Mouse (Mus musculus) liver, embryonic 14.5 days (tissue): ENCODE data around the gene Vps26a. TPM values are rescaled to one million over a fixed set of nuclear protein-coding genes. Genes with fewer than 3 reads are reported as not detected.
"Not testable (repeated sequence)": the region's sequence is repeated elsewhere in the genome, so short reads cannot be mapped to it uniquely, and the experiment has no call there.

Experiments
- ATAC-seq: fragments of 200-750 bp; cut with Nextera tagmentation; 2 replicates; pipeline ENCODE4 v1.8.0; 2017; ENCODE audit warnings: moderate number of reproducible peaks, mild to moderate bottlenecking, moderate library complexity; ENCODE audit not compliant: insufficient read depth
- DNase-seq, 3 experiments: peaks; one replicate each; pipeline ENCODE4 v3.0.0-alpha.2; 2012 to 2013; ENCODE audit warnings: low read depth in 3 of 3, low spot score in 3 of 3
- H3K27ac ChIP-seq: fragments of 300-500 bp; sonication (generic); 2 replicates; pipeline ENCODE4 v1.5.1; 2014; ENCODE audit warnings: moderate library complexity, mild to moderate bottlenecking, control low read depth, inconsistent platforms
- H3K27me3 ChIP-seq: fragments of 300-500 bp; sonication (generic); 2 replicates; pipeline ENCODE4 v1.6.1; 2014; ENCODE audit warnings: mild to moderate bottlenecking, low read length, moderate library complexity; ENCODE audit not compliant: control insufficient read depth, insufficient read depth
- H3K36me3 ChIP-seq: fragments of 300-500 bp; sonication (generic); replicated peaks from 2 replicates; pipeline ENCODE4 v1.6.1; 2014; ENCODE audit warnings: low read depth; ENCODE audit not compliant: control insufficient read depth, insufficient read depth
- H3K4me1 ChIP-seq, 2 experiments: fragments of 200-500 bp in 1 of 2; fragments of 300-500 bp in 1 of 2; sonication (generic) in 1 of 2; replicated peaks; 2 replicates each; pipeline ENCODE4 v1.6.1; 2012 to 2014; ENCODE audit warnings: antibody characterized with exemption in 1 of 2, inconsistent platforms in 1 of 2, low read length in 1 of 2; ENCODE audit not compliant: control insufficient read depth in 2 of 2, insufficient read depth in 2 of 2
- H3K4me2 ChIP-seq: fragments of 300-500 bp; sonication (generic); 2 replicates; pipeline ENCODE4 v1.6.1; 2014; ENCODE audit warnings: low read depth, mild to moderate bottlenecking, control low read depth, moderate library complexity
- H3K4me3 ChIP-seq, 2 experiments: fragments of 200-500 bp in 1 of 2; fragments of 300-500 bp in 1 of 2; sonication (generic) in 1 of 2; 2 replicates each; pipeline ENCODE4 v1.5.1; 2012 to 2014; ENCODE audit warnings: low read depth in 2 of 2, low read length in 2 of 2, mild to moderate bottlenecking in 2 of 2, control low read depth in 1 of 2, inconsistent platforms in 1 of 2, moderate library complexity in 1 of 2; ENCODE audit not compliant: insufficient read depth in 1 of 2
- H3K9ac ChIP-seq: fragments of 300-500 bp; sonication (generic); replicated peaks from 2 replicates; pipeline ENCODE4 v1.6.1; 2014; ENCODE audit warnings: mild to moderate bottlenecking, control low read depth, moderate library complexity
- H3K9me3 ChIP-seq: fragments of 300-500 bp; sonication (generic); 2 replicates; pipeline ENCODE4 v1.6.1; 2016; ENCODE audit warnings: low read length, mixed read lengths; ENCODE audit not compliant: control insufficient read depth
- CTCF ChIP-seq: IDR thresholded peaks from 2 replicates; pipeline ENCODE4 v1.5.1; 2016; ENCODE audit warnings: antibody characterized with exemption, low read depth, control low read depth
- EP300 ChIP-seq: IDR thresholded peaks from 2 replicates; pipeline ENCODE4 v1.6.1; 2016; ENCODE audit warnings: antibody characterized with exemption, low read depth
- WGBS: fragments of 180-500 bp; shearing (Covaris S2); extraction: QIAGEN DNeasy Blood & Tissue Kit; methylation state at CpG from one replicate; pipeline ENCODE4 v1.1.7; 2014; ENCODE audit not compliant: insufficient replicate concordance; 5-methylcytosine and 5-hydroxymethylcytosine counted together
- polyA plus RNA-seq, 2 experiments: library from polyadenylated mRNA; depleted of rRNA in 1 of 2; stranded (reverse) in 1 of 2; unstranded in 1 of 2; fragments of >200 nt; fragmentation: Nextera tagmentation in 1 of 2; extraction: Ambion mirVana in 1 of 2; gene quantifications; 2 replicates each; pipeline versions ENCODE4 v1.2.1 to v1.2.3; 2012 to 2014

The Vps26a gene
- polyA plus RNA-seq, 2 experiments = 14.7 to 42.8 TPM

DNA sequence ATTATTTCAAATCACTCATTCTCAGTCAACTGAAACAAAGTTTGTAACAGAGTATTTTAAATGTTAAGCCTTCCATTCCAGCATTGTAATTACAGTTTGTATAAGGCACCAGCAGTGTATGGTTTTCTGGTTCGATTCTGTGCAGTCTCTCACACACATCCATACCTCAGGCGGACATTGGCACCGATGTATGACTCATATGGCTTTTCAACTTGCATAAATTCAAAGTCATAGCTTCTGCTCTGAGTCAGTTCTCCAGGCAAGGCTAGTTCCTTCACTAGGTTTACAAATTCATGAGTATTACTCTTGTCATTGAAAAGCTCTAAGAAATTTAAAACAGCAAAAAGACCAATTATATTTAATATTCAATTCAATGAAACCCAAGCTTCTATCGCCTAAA, 16.9 kb downstream of the Vps26a start:
- no peaks in the 10 kb centered on the region for H3K9me3 ChIP-seq
- TF ChIP-seq EP300 (no peak), CTCF (no peak)
- H3K4me1 ChIP-seq = no peaks in the 10 kb centered on the region
- no peak overlapping the region for H3K4me3 ChIP-seq
- WGBS = 80% methylated on average over 4 of the region's 4 CpGs
- ATAC-seq = no peak
- no peak overlapping the region for H3K9ac ChIP-seq
- H3K4me2 ChIP-seq = no peak overlapping the region
- H3K27ac ChIP-seq = no peak overlapping the region
- no peak for DNase-seq
- no peaks in the 10 kb centered on the region for H3K27me3 ChIP-seq
- H3K36me3 ChIP-seq = peaks cover 14% of the 10 kb centered on the region

DNA sequence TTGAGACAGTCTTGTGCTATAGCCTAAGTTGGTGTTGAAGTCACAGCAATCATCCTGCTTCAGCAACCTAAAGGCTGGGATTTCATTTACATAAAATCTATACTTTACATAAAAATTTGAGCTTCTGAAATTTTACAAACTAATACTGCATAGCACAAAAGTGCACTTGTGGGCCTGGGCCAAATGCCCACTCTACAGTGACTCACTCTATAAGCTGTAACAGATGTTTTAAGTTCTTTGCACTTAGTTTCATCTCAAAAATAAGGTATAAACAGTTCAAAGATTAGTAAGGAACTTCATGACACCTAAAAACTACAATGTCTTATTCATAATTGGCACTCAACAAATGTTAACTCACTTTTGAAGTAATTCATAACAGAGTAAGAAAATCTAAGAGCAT, 25.3 kb downstream of the Vps26a start:
- Histone ChIP-seq H3K4me3 (no peak overlapping the region), H3K27ac (no peak overlapping the region), H3K36me3 (peaks cover 12% of the 10 kb centered on the region), H3K4me1 (no peaks in the 10 kb centered on the region), H3K9ac (no peak overlapping the region), H3K4me2 (no peak overlapping the region), H3K9me3 (no peaks in the 10 kb centered on the region), H3K27me3 (no peaks in the 10 kb centered on the region)
- ATAC-seq = no peak
- TF ChIP-seq CTCF (no peak), EP300 (no peak)
- no peak for DNase-seq

DNA sequence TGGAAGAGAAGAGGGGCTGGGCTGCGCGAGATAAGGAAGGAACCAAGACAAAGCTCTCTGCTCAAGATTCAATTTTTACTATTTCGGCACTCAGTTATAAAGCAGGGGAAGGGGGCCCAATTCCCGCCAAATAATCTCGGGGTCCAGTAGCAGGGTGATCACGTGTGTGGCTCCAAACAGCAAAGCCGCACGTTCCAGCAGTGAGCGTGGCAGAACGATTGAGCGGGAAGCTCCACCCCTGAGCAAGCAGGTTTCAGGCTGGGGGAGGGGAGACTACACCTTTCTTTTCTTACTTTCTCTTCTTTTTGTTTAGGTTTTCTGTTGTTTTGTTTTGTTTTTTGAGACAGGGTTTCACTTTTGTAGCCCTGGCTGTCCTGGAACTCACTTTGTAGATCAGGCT, 34.6 kb downstream of the Vps26a start:
- ATAC-seq, H3K27me3 ChIP-seq: not testable (repeated sequence)
- 52% methylated on average over 11 of the region's 11 CpGs for WGBS

DNA sequence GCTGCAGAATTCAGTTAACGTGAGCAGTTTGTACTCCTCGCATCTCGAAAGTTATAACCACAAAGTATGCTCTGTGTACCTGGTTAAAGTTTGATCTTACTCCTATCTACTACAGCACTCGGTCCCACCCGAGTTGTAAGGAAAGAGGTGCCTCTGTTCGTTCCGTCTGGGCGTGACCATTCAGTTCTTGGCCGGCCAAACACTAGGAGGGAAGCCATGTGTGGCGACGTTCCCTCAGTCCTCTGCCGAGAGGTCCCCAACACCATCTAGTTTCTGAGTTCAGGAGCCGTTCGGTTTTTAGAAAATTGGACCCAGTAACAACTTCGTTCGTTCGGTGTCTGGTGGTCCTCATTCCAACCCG, 36.3 kb downstream of the Vps26a start:
- TF ChIP-seq CTCF (no peak), EP300 (no peak)
- Histone ChIP-seq H3K9ac (peak overlapping the region; percentile 99), H3K27ac (peak overlapping the region; percentile 71), H3K4me3 (peak overlapping the region; percentile 80 to 100), H3K9me3 (no peaks in the 10 kb centered on the region), H3K36me3 (peaks cover 10% of the 10 kb centered on the region), H3K27me3 (no peaks in the 10 kb centered on the region), H3K4me2 (peak overlapping the region; percentile 73), H3K4me1 (peaks cover 11 to 17% of the 10 kb centered on the region in 2 experiments)
- ATAC-seq (peak; percentile 35; the same call in 1 of the 2 replicates), DNase-seq (peak in 1 of 3 experiments; percentile 9)
- 28% methylated on average over 18 of the region's 18 CpGs for WGBS

More for the DNA sequence above, 34.6 kb downstream of the Vps26a start:
- H3K9ac ChIP-seq, H3K4me3 ChIP-seq, H3K9me3 ChIP-seq, H3K27ac ChIP-seq, DNase-seq, H3K36me3 ChIP-seq, H3K4me2 ChIP-seq: not testable (repeated sequence)
- H3K4me1 ChIP-seq = peaks cover 11 to 17% of the 10 kb centered on the region in 2 experiments

DNA sequence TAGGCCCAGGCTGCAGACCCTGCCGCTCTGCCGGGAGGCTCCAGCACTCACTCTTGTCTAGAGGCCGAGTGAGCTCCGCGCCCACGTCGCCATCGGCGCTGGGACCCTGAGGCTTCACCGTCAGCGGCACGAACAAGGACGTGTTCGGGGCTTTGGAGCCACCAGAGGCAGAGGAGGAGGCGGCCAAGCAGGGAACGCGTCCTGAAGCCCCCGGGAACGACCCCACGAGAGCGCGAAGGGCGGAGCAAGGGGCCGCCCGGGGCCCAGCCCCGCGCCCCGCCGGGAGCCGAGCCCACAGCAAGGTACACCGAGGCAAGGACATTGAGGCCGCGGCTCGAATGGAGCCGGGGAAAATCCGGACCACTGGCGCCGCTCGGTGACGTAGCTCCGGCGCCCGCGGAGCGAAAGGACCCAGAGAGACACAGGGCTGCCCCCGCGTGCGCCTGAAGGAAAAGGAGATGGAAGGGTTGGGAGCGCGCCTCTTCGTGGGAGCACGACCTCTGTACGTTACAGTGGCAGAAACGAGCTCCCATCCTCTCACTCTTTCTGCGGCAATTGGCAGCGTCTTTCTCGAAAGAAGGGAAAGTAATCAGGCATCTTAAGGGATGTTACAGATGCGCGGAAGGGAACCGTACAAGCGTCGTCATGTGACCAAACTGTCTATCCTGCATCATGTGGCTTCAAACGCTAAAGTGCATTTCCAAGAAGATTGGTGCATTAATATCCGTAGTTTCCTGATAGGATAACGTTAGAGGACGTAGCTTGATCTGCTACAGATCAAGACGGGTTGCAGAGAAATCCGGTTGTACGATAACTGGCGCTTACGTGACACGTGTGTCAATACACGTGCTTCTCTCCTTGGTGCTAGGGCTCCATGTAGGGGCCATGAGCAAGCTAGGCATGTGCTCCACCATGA, 37.0 kb downstream of the Vps26a start, which contains the start of the genes 4930507D05Rik and Supv3l1:
TSS of gene 4930507D05Rik (plus strand) at position 126 of the 916 bp plus-strand sequence.
TSS of gene Supv3l1 (minus strand) at position 375 of the 916 bp plus-strand sequence.
- DNase-seq = peak; percentile 67 to 78 (median 68)
- peak; percentile 84 for ATAC-seq
- peak within 1 kb of the TSS; percentile 99 for H3K9ac ChIP-seq
- no peaks in the 10 kb centered on the region for H3K9me3 ChIP-seq
- TF ChIP-seq CTCF (no peak), EP300 (peak; percentile 79)
- peak within 1 kb of the TSS; percentile 73 for H3K4me2 ChIP-seq
- no peaks in the 10 kb centered on the region for H3K27me3 ChIP-seq
- H3K4me1 ChIP-seq = peaks cover 11 to 17% of the 10 kb centered on the region in 2 experiments
- peaks cover 9% of the 10 kb centered on the region for H3K36me3 ChIP-seq
- H3K27ac ChIP-seq = peak within 1 kb of the TSS; percentile 71
- H3K4me3 ChIP-seq = peak within 1 kb of the TSS; percentile 80 to 100
- WGBS = under 1% methylated on average over 73 of the region's 73 CpGs
